Mouse (Mus musculus): ENCODE results near the gene Klrc2.
"Not testable (repeated sequence)": the region's sequence is repeated elsewhere in the genome, so short reads cannot be mapped to it uniquely, and the experiment has no call there.

GRCm38 (mm10) chr6:129660589-129660988 lies at the start of gene Klrc2:
- TF ChIP-seq CTCF (IDR thresholded peaks at IDR 0.05; ENCODE audit: borderline replicate concordance, control insufficient read depth, extremely low read depth, insufficient read depth, low read length, poor library complexity); POLR2A (IDR thresholded peaks at IDR 0.05; ENCODE audit: control insufficient read depth, extremely low read depth, insufficient read depth, low read length, poor library complexity): not testable (repeated sequence)
